Mouse (Mus musculus): Measurements from ENCODE around the gene Lrrc74a.

DNA sequence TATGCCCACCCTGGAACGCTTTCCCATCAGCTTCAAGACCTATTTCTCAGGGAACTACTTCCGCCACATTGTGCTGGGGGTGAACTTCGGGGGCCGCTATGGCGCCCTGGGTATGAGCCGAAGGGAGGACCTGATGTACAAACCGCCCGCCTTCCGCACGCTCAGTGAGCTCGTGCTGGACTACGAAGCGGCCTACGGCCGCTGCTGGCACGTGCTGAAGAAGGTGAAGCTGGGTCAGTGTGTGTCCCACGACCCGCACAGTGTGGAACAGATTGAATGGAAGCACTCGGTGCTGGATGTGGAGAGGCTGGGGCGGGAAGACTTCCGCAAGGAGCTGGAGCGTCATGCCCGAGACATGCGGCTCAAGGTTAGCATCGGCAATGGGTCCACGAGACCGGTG lies 45.3 kb upstream of the Lrrc74a start:
- TF ChIP-seq TAL1 (IDR thresholded peaks at IDR 0.05; ENCODE audit: low read length): no peak
- TF ChIP-seq GATA1 (IDR thresholded peaks at IDR 0.05; ENCODE audit: low read length): no peak
